Mouse (Mus musculus): ENCODE results near the gene Cks1b. TPM values are rescaled to one million over a fixed set of nuclear protein-coding genes. Genes with fewer than 3 reads are reported as not detected.

The Cks1b gene
- total and polyA plus RNA-seq, 3 experiments = 75.1 to 184 (median 99.8) TPM

GRCm38 (mm10) chr3:89406887-89407286 is 11.3 kb downstream of the Cks1b start:
- H3K36me3 ChIP-seq (replicated peaks) = peaks cover 78% of the 10 kb centered on the region
- no peak overlapping the region for H3K4me3 ChIP-seq (ENCODE audit: low read depth, low read length)
- DNase-seq (ENCODE audit: low spot score) (no peak), ATAC-seq (ENCODE audit: extremely low read depth, insufficient number of reproducible peaks, low FRiP score, poor library complexity, severe bottlenecking) (no peak)
- H3K4me1 ChIP-seq (ENCODE audit: insufficient read depth, low read depth, low read length) = peaks cover 49% of the 10 kb centered on the region
- no peaks in the 10 kb centered on the region for H3K27me3 ChIP-seq (ENCODE audit: insufficient read depth, low read length)
- no peaks in the 10 kb centered on the region for H3K9me3 ChIP-seq (replicated peaks)
- no peak for TF ChIP-seq CTCF (IDR thresholded peaks at IDR 0.05; ENCODE audit: low read depth, low read length)
- TF ChIP-seq GATA1 (IDR thresholded peaks at IDR 0.05; ENCODE audit: borderline replicate concordance, low read length) = no peak

- Histone ChIP-seq H3K36me3 (replicated peaks) (peaks cover 88% of the 10 kb centered on the region), H3K9me3 (replicated peaks) (no peaks in the 10 kb centered on the region), H3K4me3 (ENCODE audit: low read depth, low read length) (no peak within 1 kb of the TSS), H3K27me3 (ENCODE audit: insufficient read depth, low read length) (no peaks in the 10 kb centered on the region), H3K4me1 (ENCODE audit: insufficient read depth, low read depth, low read length) (peaks cover 16% of the 10 kb centered on the region)
- TF ChIP-seq CTCF (IDR thresholded peaks at IDR 0.05; ENCODE audit: low read depth, low read length) (no peak), GATA2 (IDR thresholded peaks at IDR 0.05; ENCODE audit: borderline replicate concordance, low read depth, low read length) (no peak), POLR2AphosphoS5 (IDR thresholded peaks at IDR 0.05; ENCODE audit: insufficient replicate concordance, low read depth, low read length) (no peak), TAL1 (conservative IDR thresholded peaks at IDR 0.05; ENCODE audit: low read depth, low read length) (no peak), GATA1 (IDR thresholded peaks at IDR 0.05; ENCODE audit: borderline replicate concordance, low read length) (no peak)
- ATAC-seq (ENCODE audit: extremely low read depth, insufficient number of reproducible peaks, low FRiP score, poor library complexity, severe bottlenecking) (no peak), DNase-seq (ENCODE audit: low spot score) (no peak)
These were observed 15.5 kb downstream of the Cks1b start, which contains the start of gene Lenep for GRCm38 (mm10) chr3:89402693-89403092. Lenep (minus strand) TSS chr3:89402793.

- no peak for DNase-seq (ENCODE audit: low spot score)
These were observed 16.9 kb downstream of the Cks1b start for GRCm38 (mm10) chr3:89401329-89401728.

GRCm38 (mm10) chr3:89396654-89397005 is 21.6 kb downstream of the Cks1b start:
- H3K36me3 ChIP-seq (replicated peaks) = peaks cover 31% of the 10 kb centered on the region
- ATAC-seq (ENCODE audit: extremely low read depth, insufficient number of reproducible peaks, low FRiP score, poor library complexity, severe bottlenecking) (no peak), DNase-seq (ENCODE audit: low spot score) (no peak)
- H3K4me3 ChIP-seq (ENCODE audit: low read depth, low read length) = peak overlapping the region; percentile 83; the same call in 1 of the 2 replicates
- TF ChIP-seq GATA2 (IDR thresholded peaks at IDR 0.05; ENCODE audit: borderline replicate concordance, low read depth, low read length) = no peak
- TF ChIP-seq GATA1 (IDR thresholded peaks at IDR 0.05; ENCODE audit: borderline replicate concordance, low read length) = no peak
- no peak for TF ChIP-seq CTCF (IDR thresholded peaks at IDR 0.05; ENCODE audit: low read depth, low read length)
- TF ChIP-seq TAL1 (conservative IDR thresholded peaks at IDR 0.05; ENCODE audit: low read depth, low read length) = no peak
- no peak for TF ChIP-seq POLR2AphosphoS5 (IDR thresholded peaks at IDR 0.05; ENCODE audit: insufficient replicate concordance, low read depth, low read length)
- no peaks in the 10 kb centered on the region for H3K27me3 ChIP-seq (ENCODE audit: insufficient read depth, low read length)
- H3K9me3 ChIP-seq (replicated peaks) = no peaks in the 10 kb centered on the region
- H3K4me1 ChIP-seq (ENCODE audit: insufficient read depth, low read depth, low read length) = peaks cover 45% of the 10 kb centered on the region

More at GRCm38 (mm10) chr3:89401329-89401728, 16.9 kb downstream of the Cks1b start:
- no peak for ATAC-seq (ENCODE audit: extremely low read depth, insufficient number of reproducible peaks, low FRiP score, poor library complexity, severe bottlenecking)
- no peak for TF ChIP-seq CTCF (IDR thresholded peaks at IDR 0.05; ENCODE audit: low read depth, low read length)
- no peak for TF ChIP-seq POLR2AphosphoS5 (IDR thresholded peaks at IDR 0.05; ENCODE audit: insufficient replicate concordance, low read depth, low read length)
- TF ChIP-seq GATA1 (IDR thresholded peaks at IDR 0.05; ENCODE audit: borderline replicate concordance, low read length) = no peak
- no peak for TF ChIP-seq GATA2 (IDR thresholded peaks at IDR 0.05; ENCODE audit: borderline replicate concordance, low read depth, low read length)
- TF ChIP-seq TAL1 (conservative IDR thresholded peaks at IDR 0.05; ENCODE audit: low read depth, low read length) = no peak
- no peak overlapping the region for H3K4me3 ChIP-seq (ENCODE audit: low read depth, low read length)
- H3K36me3 ChIP-seq (replicated peaks) = peaks cover 78% of the 10 kb centered on the region
- no peaks in the 10 kb centered on the region for H3K27me3 ChIP-seq (ENCODE audit: insufficient read depth, low read length)
- peaks cover 14% of the 10 kb centered on the region for H3K4me1 ChIP-seq (ENCODE audit: insufficient read depth, low read depth, low read length)
- H3K9me3 ChIP-seq (replicated peaks) = no peaks in the 10 kb centered on the region

- TF ChIP-seq CTCF (IDR thresholded peaks at IDR 0.05; ENCODE audit: low read depth, low read length) (peak; percentile 87), GATA2 (IDR thresholded peaks at IDR 0.05; ENCODE audit: borderline replicate concordance, low read depth, low read length) (no peak)
- no peaks in the 10 kb centered on the region for H3K9me3 ChIP-seq (replicated peaks)
- ATAC-seq (ENCODE audit: extremely low read depth, insufficient number of reproducible peaks, low FRiP score, poor library complexity, severe bottlenecking) (no peak), DNase-seq (ENCODE audit: low spot score) (peak; percentile 50)
- peaks cover 51% of the 10 kb centered on the region for H3K4me1 ChIP-seq (ENCODE audit: insufficient read depth, low read depth, low read length)
- H3K36me3 ChIP-seq (replicated peaks) = peaks cover 29% of the 10 kb centered on the region
- peak overlapping the region; percentile 83 for H3K4me3 ChIP-seq (ENCODE audit: low read depth, low read length)
- no peaks in the 10 kb centered on the region for H3K27me3 ChIP-seq (ENCODE audit: insufficient read depth, low read length)
These were observed 22.2 kb downstream of the Cks1b start for GRCm38 (mm10) chr3:89395806-89396653.

- no peak for TF ChIP-seq CTCF (IDR thresholded peaks at IDR 0.05; ENCODE audit: low read depth, low read length)
- DNase-seq (ENCODE audit: low spot score) (no peak), ATAC-seq (ENCODE audit: extremely low read depth, insufficient number of reproducible peaks, low FRiP score, poor library complexity, severe bottlenecking) (no peak)
- H3K27me3 ChIP-seq (ENCODE audit: insufficient read depth, low read length) = no peaks in the 10 kb centered on the region
- H3K36me3 ChIP-seq (replicated peaks) = peaks cover 29% of the 10 kb centered on the region
- no peaks in the 10 kb centered on the region for H3K9me3 ChIP-seq (replicated peaks)
- H3K4me3 ChIP-seq (ENCODE audit: low read depth, low read length) = peak overlapping the region; percentile 83
- peaks cover 57% of the 10 kb centered on the region for H3K4me1 ChIP-seq (ENCODE audit: insufficient read depth, low read depth, low read length)
These were observed 22.8 kb downstream of the Cks1b start for GRCm38 (mm10) chr3:89395419-89395805.

- no peak for DNase-seq (ENCODE audit: low spot score)
- peaks cover 29% of the 10 kb centered on the region for H3K36me3 ChIP-seq (replicated peaks)
- no peaks in the 10 kb centered on the region for H3K27me3 ChIP-seq (ENCODE audit: insufficient read depth, low read length)
- H3K4me1 ChIP-seq (ENCODE audit: insufficient read depth, low read depth, low read length) = peaks cover 62% of the 10 kb centered on the region
- no peaks in the 10 kb centered on the region for H3K9me3 ChIP-seq (replicated peaks)
- TF ChIP-seq POLR2AphosphoS5 (IDR thresholded peaks at IDR 0.05; ENCODE audit: insufficient replicate concordance, low read depth, low read length) (no peak), CTCF (IDR thresholded peaks at IDR 0.05; ENCODE audit: low read depth, low read length) (no peak), GATA2 (IDR thresholded peaks at IDR 0.05; ENCODE audit: borderline replicate concordance, low read depth, low read length) (no peak), TAL1 (conservative IDR thresholded peaks at IDR 0.05; ENCODE audit: low read depth, low read length) (no peak), GATA1 (IDR thresholded peaks at IDR 0.05; ENCODE audit: borderline replicate concordance, low read length) (no peak)
- no peak for ATAC-seq (ENCODE audit: extremely low read depth, insufficient number of reproducible peaks, low FRiP score, poor library complexity, severe bottlenecking)
- H3K4me3 ChIP-seq (ENCODE audit: low read depth, low read length) = peak overlapping the region; percentile 83
These were observed 23.3 kb downstream of the Cks1b start for GRCm38 (mm10) chr3:89394894-89395256.

Measured in G1E (cell line).